Mouse (Mus musculus): ENCODE measurements around the gene Tex45. TPM values are rescaled to one million over a fixed set of nuclear protein-coding genes. Genes with fewer than 3 reads are reported as not detected.
A peak's percentile ranks its signal among the peaks of the same experiment; 100 is the strongest.

The Tex45 gene
- total and polyA plus RNA-seq, 3 experiments: 0.06 to 0.12 TPM; not detected in 1

GRCm38 (mm10) chr8:3480221-3480785, 9.6 kb downstream of the Tex45 start:
- no peak overlapping the region for H3K9ac ChIP-seq (ENCODE audit: control insufficient read depth, low read depth, low read length, poor library complexity, severe bottlenecking)
- DNase-seq (ENCODE audit: low read depth, low spot score): no peak
- TF ChIP-seq MAZ (IDR thresholded peaks at IDR 0.05; ENCODE audit: low read depth, low read length) (no peak), BHLHE40 (IDR thresholded peaks at IDR 0.05; ENCODE audit: borderline replicate concordance, low read depth, low read length) (no peak), HCFC1 (IDR thresholded peaks at IDR 0.05; ENCODE audit: low read depth, low read length) (no peak), JUND (IDR thresholded peaks at IDR 0.05; ENCODE audit: low read depth, low read length) (no peak), CTCF (IDR thresholded peaks at IDR 0.05 in 2 of 3, conservative IDR thresholded peaks at IDR 0.05 in 1 of 3; ENCODE audit: control insufficient read depth in 1 of 3, insufficient read depth in 1 of 3, low read depth in 2 of 3, low read length in 3 of 3, poor library complexity in 1 of 3, severe bottlenecking in 1 of 3) (no peak), ZMIZ1 (IDR thresholded peaks at IDR 0.05; ENCODE audit: low read depth, low read length) (no peak), EP300 (IDR thresholded peaks at IDR 0.05; ENCODE audit: low read depth in 1 of 2, low read length in 2 of 2) (no peak), TBP (IDR thresholded peaks at IDR 0.05; ENCODE audit: low read depth, low read length) (no peak), MAX (IDR thresholded peaks at IDR 0.05; ENCODE audit: low read length) (no peak), USF2 (IDR thresholded peaks at IDR 0.05; ENCODE audit: borderline replicate concordance in 1 of 2, insufficient read depth in 1 of 2, low read depth in 1 of 2, low read length in 2 of 2) (no peak), POLR2AphosphoS5 (IDR thresholded peaks at IDR 0.05; ENCODE audit: borderline replicate concordance, low read depth, low read length) (no peak), MEF2A (IDR thresholded peaks at IDR 0.05; ENCODE audit: extremely low read depth, insufficient replicate concordance, low read depth, low read length, poor library complexity, severe bottlenecking) (no peak), TAL1 (IDR thresholded peaks at IDR 0.05; ENCODE audit: low read length) (no peak), ZKSCAN1 (IDR thresholded peaks at IDR 0.05; ENCODE audit: low read depth, low read length) (no peak), RCOR1 (IDR thresholded peaks at IDR 0.05; ENCODE audit: low read depth, low read length) (no peak), TCF12 (IDR thresholded peaks at IDR 0.05; ENCODE audit: low read depth, low read length) (no peak), SMC3 (IDR thresholded peaks at IDR 0.05; ENCODE audit: low read depth, low read length) (no peak), CHD1 (IDR thresholded peaks at IDR 0.05; ENCODE audit: low read depth, low read length) (no peak)
- H3K4me3 ChIP-seq (ENCODE audit: control insufficient read depth in 1 of 2, insufficient read depth in 1 of 2, low read depth in 2 of 2, low read length in 2 of 2): no peak overlapping the region
- H3K27ac ChIP-seq (ENCODE audit: control insufficient read depth, low read depth, low read length): no peak overlapping the region
- no peaks in the 10 kb centered on the region for H3K9me3 ChIP-seq (replicated peaks; ENCODE audit: insufficient read depth, low read length)
- peaks cover 0 to 10% of the 10 kb centered on the region in 2 experiments; a peak in 2 of 4 replicates for H3K4me1 ChIP-seq (ENCODE audit: control insufficient read depth in 1 of 2, insufficient read depth in 2 of 2, low read length in 2 of 2)
- no peaks in the 10 kb centered on the region for H3K79me2 ChIP-seq (ENCODE audit: control insufficient read depth, insufficient read depth, low read length, poor library complexity)
- no peaks in the 10 kb centered on the region for H3K27me3 ChIP-seq (ENCODE audit: control insufficient read depth in 1 of 2, insufficient read depth in 2 of 2, low read length in 2 of 2)
- peaks cover 0 to 10% of the 10 kb centered on the region in 2 experiments; a peak in 1 of 4 replicates for H3K36me3 ChIP-seq (ENCODE audit: control insufficient read depth in 1 of 2, insufficient read depth in 2 of 2, low read length in 2 of 2)

GRCm38 (mm10) chr8:3481605-3482004, 10.9 kb downstream of the Tex45 start:
- no peaks in the 10 kb centered on the region for H3K79me2 ChIP-seq (ENCODE audit: control insufficient read depth, insufficient read depth, low read length, poor library complexity)
- no peak overlapping the region; the same call in 1 of the 2 replicates for H3K27ac ChIP-seq (ENCODE audit: control insufficient read depth, low read depth, low read length)
- no peak overlapping the region for H3K9ac ChIP-seq (ENCODE audit: control insufficient read depth, low read depth, low read length, poor library complexity, severe bottlenecking)
- H3K4me3 ChIP-seq (ENCODE audit: control insufficient read depth in 1 of 2, insufficient read depth in 1 of 2, low read depth in 2 of 2, low read length in 2 of 2): no peak overlapping the region; a peak in 1 of 4 replicates
- H3K36me3 ChIP-seq (ENCODE audit: control insufficient read depth in 1 of 2, insufficient read depth in 2 of 2, low read length in 2 of 2): peaks cover 0 to 10% of the 10 kb centered on the region in 2 experiments; a peak in 1 of 4 replicates
- no peaks in the 10 kb centered on the region for H3K27me3 ChIP-seq (ENCODE audit: control insufficient read depth in 1 of 2, insufficient read depth in 2 of 2, low read length in 2 of 2)
- peaks cover 0 to 10% of the 10 kb centered on the region in 2 experiments; a peak in 2 of 4 replicates for H3K4me1 ChIP-seq (ENCODE audit: control insufficient read depth in 1 of 2, insufficient read depth in 2 of 2, low read length in 2 of 2)
- TF ChIP-seq EP300 (IDR thresholded peaks at IDR 0.05; ENCODE audit: low read depth in 1 of 2, low read length in 2 of 2) (no peak), MYC (IDR thresholded peaks at IDR 0.05; ENCODE audit: low read depth, low read length) (peak; percentile 90), NRF1 (IDR thresholded peaks at IDR 0.05; ENCODE audit: insufficient read depth, low read depth, low read length, poor library complexity, severe bottlenecking) (peak; percentile 50), ZKSCAN1 (IDR thresholded peaks at IDR 0.05; ENCODE audit: low read depth, low read length) (no peak), MAX (IDR thresholded peaks at IDR 0.05; ENCODE audit: low read length) (peak; percentile 98), NELFE (IDR thresholded peaks at IDR 0.05; ENCODE audit: low read depth, low read length) (no peak), ELF1 (IDR thresholded peaks at IDR 0.05; ENCODE audit: low read depth, low read length) (0 out of 2 replicates have a peak, but pooled peaks have one; percentile 47), HCFC1 (IDR thresholded peaks at IDR 0.05; ENCODE audit: low read depth, low read length) (peak; percentile 53), MYB (IDR thresholded peaks at IDR 0.05; ENCODE audit: low read depth, low read length) (no peak), SIN3A (IDR thresholded peaks at IDR 0.05; ENCODE audit: low read length) (peak; percentile 99), BHLHE40 (IDR thresholded peaks at IDR 0.05; ENCODE audit: borderline replicate concordance, low read depth, low read length) (peak; percentile 82), ETS1 (IDR thresholded peaks at IDR 0.05; ENCODE audit: low read depth, low read length) (no peak), ZC3H11A (IDR thresholded peaks at IDR 0.05; ENCODE audit: low read depth, low read length) (no peak), JUND (IDR thresholded peaks at IDR 0.05; ENCODE audit: low read depth, low read length) (no peak)
- peak; percentile 83 for DNase-seq (ENCODE audit: low read depth, low spot score)
- no peaks in the 10 kb centered on the region for H3K9me3 ChIP-seq (replicated peaks; ENCODE audit: insufficient read depth, low read length)

Measured in MEL (cell line).